Mouse (Mus musculus) C2C12 (cell line): Measurements from ENCODE around the gene Hsp90ab1. TPM values are rescaled to one million over a fixed set of nuclear protein-coding genes. Genes with fewer than 3 reads are reported as not detected.

Experiments used
- H3K27me3 ChIP-seq: one replicate; pipeline ENCODE4 v1.6.1; 2011; ENCODE audit not compliant: control insufficient read depth, insufficient read depth, insufficient read length
- H3K36me3 ChIP-seq: one replicate; pipeline ENCODE4 v1.6.1; 2011; ENCODE audit not compliant: control insufficient read depth, insufficient read depth
- H3K4me3 ChIP-seq: one replicate; pipeline ENCODE4 v1.5.1; 2011; ENCODE audit warnings: mild to moderate bottlenecking, control low read depth; ENCODE audit not compliant: poor library complexity, insufficient read depth, severe bottlenecking
- H3K79me2 ChIP-seq: one replicate; pipeline ENCODE4 v1.6.1; 2011; ENCODE audit not compliant: control insufficient read depth, insufficient read depth
- H3K79me3 ChIP-seq: one replicate; pipeline ENCODE4 v1.6.1; 2011; ENCODE audit warnings: low read depth, control low read depth
- H3ac ChIP-seq: one replicate; pipeline ENCODE3; 2011; ENCODE audit warnings: low read depth; ENCODE audit not compliant: control insufficient read depth, insufficient read length
- CEBPB ChIP-seq: IDR thresholded peaks from one replicate; pipeline ENCODE4 v1.6.1; 2011; ENCODE audit warnings: low read depth, mild to moderate bottlenecking, control low read depth, moderate library complexity
- CTCF ChIP-seq: IDR thresholded peaks from one replicate; pipeline ENCODE4 v1.5.1; 2011; ENCODE audit not compliant: control insufficient read depth, insufficient read depth, insufficient read length
- FOSL1 ChIP-seq: IDR thresholded peaks from one replicate; pipeline ENCODE4 v1.8.0; 2011; ENCODE audit warnings: mild to moderate bottlenecking, low read length; ENCODE audit not compliant: poor library complexity, insufficient read depth, severe bottlenecking
- MAX ChIP-seq: IDR thresholded peaks from one replicate; pipeline ENCODE4 v1.6.1; 2011; ENCODE audit warnings: mild to moderate bottlenecking, control low read depth
- MYOD1 ChIP-seq: IDR thresholded peaks from one replicate; pipeline ENCODE4 v1.6.1; 2011; ENCODE audit warnings: low read depth; ENCODE audit not compliant: control insufficient read depth, insufficient read length
- MYOG ChIP-seq: IDR thresholded peaks from one replicate; pipeline ENCODE4 v1.6.1; 2011; ENCODE audit not compliant: control insufficient read depth, insufficient read length; ENCODE audit errors: extremely low read depth
- USF1 ChIP-seq: IDR thresholded peaks from one replicate; pipeline ENCODE4 v1.6.1; 2011; ENCODE audit warnings: low read depth, mild to moderate bottlenecking, control low read depth, moderate library complexity
- polyA plus RNA-seq: library from polyadenylated mRNA; unstranded; fragments of >200 nt; fragmentation: generic; extraction: Trizol; gene quantifications from one replicate; pipeline ENCODE4 v1.2.1, GENCODE M21; 2012; ENCODE audit warnings: missing spikeins

Hsp90ab1 gene
- polyA plus RNA-seq, 1 experiment, result 2,021 TPM

DNA sequence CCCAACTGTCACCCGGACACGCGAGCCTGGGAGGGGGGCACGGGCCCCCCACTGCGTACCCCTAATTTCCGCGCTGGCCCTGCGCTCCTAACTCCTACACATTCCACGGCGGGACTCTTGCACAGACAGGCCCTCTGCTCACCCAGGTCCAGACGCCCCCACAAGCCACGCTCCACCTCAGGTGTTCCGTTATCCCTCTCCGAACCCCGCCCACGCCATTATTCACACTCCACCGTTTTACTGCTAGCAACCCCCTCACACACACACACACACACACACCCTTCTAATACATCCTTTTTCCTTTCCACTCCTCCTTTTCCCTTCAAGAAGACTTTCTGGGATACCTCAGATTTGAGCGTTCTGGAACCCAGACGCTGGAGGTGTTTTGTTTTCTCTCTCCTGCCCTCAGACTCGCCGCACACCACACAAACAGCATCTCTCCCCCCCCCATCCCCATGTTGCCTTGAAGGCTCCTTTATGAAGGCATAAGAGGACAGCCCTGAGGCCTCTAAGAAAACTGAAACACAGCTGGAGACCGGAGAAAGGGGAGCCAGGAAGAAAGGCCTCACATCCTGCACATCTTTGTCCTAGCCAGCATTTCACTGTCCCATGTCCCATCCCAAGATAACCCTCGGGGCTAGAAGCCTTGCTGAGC lies 22.8 kb upstream of the Hsp90ab1 start:
- no peaks in the 10 kb centered on the region for H3K27me3 ChIP-seq
- TF ChIP-seq MAX (no peak), CTCF (no peak), FOSL1 (no peak), MYOD1 (no peak), CEBPB (no peak), MYOG (no peak), USF1 (no peak)
- peaks cover 45% of the 10 kb centered on the region for H3K79me2 ChIP-seq

DNA sequence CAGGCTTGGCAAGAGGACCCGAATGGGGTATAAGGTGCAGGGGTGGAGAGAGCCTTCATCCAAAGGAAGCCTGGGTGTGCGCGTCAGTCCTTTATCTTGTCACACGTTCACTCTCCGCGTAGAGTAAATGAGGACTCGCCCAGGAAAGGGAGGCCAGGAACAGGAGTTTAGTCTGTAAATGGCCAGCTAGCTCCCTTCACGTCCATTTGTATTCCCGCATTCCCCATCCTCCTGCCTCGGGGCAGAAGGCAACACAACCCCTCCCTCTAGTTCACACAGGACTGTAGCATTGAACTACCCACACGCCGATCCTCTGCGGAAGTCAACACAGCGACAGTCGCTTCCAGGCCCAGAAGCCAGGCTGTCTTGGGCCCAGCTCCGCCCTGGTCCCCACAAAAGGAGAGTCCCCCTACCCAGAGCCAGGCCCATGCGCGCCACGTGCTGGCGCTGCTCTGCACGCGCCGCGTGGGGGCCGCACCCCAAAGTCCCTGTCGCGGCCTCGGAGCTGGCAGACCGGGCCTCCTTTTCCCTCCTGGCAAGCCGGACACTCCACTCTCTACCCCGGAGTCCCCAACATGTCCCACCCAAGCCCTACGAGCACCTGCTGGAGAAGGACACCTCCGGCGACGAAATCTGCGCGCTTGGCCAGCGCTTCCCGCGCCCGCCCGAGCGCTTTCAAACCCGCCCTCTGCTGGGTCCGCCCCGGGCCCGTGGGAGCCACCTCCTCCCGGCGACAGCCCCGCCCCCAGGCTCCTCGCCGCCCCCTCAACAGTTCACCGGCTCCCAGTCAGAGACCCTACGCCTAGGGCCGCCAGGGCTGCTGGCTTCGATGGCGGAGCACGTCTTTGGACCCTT lies 22.0 kb upstream of the Hsp90ab1 start:
- TF ChIP-seq USF1 (no peak), CTCF (no peak), MAX (peak; percentile 93)
- peaks cover 49% of the 10 kb centered on the region for H3K79me3 ChIP-seq
- no peaks in the 10 kb centered on the region for H3K27me3 ChIP-seq
- H3K36me3 ChIP-seq, result peaks cover 16% of the 10 kb centered on the region
- H3ac ChIP-seq, result peak overlapping the region; percentile 81
- H3K79me2 ChIP-seq, result peaks cover 53% of the 10 kb centered on the region
- peak overlapping the region; percentile 69 for H3K4me3 ChIP-seq

More for the DNA sequence above, 22.8 kb upstream of the Hsp90ab1 start:
- Histone ChIP-seq H3K79me3 (peaks cover 43% of the 10 kb centered on the region), H3K4me3 (peak overlapping the region; percentile 69), H3ac (peak overlapping the region; percentile 81), H3K36me3 (peaks cover 8% of the 10 kb centered on the region)

DNA sequence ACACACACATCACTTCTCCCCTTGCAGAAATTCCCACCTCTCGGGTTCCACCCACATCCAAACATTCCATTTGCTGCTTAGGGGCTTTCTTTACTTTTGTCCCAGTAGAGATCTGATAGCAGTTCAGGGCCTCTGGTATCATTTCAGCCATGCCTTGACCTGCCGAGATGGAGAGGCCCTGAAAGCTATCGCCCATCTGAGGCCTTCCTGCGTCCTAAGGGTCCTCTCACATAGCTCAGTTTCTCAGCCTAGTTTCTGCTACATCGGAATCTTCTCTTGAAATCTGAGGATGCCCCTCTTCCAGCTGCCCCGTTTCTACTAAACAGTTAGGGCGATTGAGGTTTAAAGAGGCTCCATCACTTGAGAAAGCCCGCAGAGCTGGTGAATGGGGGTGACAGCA lies 21.1 kb upstream of the Hsp90ab1 start:
- peak overlapping the region; percentile 81 for H3ac ChIP-seq
- peaks cover 55% of the 10 kb centered on the region for H3K79me3 ChIP-seq
- no peaks in the 10 kb centered on the region for H3K27me3 ChIP-seq
- H3K4me3 ChIP-seq, result peak overlapping the region; percentile 69
- TF ChIP-seq CEBPB (no peak), MYOD1 (no peak), MAX (no peak), FOSL1 (no peak), USF1 (no peak), MYOG (no peak), CTCF (no peak)
- H3K79me2 ChIP-seq, result peaks cover 62% of the 10 kb centered on the region
- peaks cover 25% of the 10 kb centered on the region for H3K36me3 ChIP-seq

DNA sequence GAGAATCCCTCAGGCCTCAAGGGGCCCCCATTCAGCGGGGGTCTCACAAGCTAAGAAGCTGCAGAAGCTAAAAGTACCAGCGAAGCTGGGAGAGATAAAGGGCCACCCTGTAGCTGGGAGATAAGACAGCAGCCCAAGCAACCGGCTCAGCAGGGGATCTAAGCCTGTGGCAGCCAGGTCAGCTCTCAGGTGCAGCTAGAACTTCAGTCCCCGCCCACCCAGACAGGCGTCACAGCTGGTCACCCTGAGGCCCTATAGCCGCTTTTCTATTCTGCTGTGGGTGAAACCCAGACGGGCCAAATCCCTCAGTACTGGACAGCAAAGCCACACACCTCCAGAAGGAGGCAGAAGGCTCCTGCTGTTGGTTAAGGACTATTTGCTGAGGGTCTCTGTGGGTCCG lies 20.4 kb upstream of the Hsp90ab1 start:
- Histone ChIP-seq H3ac (peak overlapping the region; percentile 66), H3K27me3 (no peaks in the 10 kb centered on the region), H3K36me3 (peaks cover 32% of the 10 kb centered on the region), H3K4me3 (peak overlapping the region; percentile 69), H3K79me3 (peaks cover 55% of the 10 kb centered on the region), H3K79me2 (peaks cover 69% of the 10 kb centered on the region)
- TF ChIP-seq MYOG, result no peak
- no peak for TF ChIP-seq CEBPB
- TF ChIP-seq FOSL1, result no peak
- no peak for TF ChIP-seq MYOD1
- no peak for TF ChIP-seq MAX
- no peak for TF ChIP-seq CTCF
- TF ChIP-seq USF1, result no peak

DNA sequence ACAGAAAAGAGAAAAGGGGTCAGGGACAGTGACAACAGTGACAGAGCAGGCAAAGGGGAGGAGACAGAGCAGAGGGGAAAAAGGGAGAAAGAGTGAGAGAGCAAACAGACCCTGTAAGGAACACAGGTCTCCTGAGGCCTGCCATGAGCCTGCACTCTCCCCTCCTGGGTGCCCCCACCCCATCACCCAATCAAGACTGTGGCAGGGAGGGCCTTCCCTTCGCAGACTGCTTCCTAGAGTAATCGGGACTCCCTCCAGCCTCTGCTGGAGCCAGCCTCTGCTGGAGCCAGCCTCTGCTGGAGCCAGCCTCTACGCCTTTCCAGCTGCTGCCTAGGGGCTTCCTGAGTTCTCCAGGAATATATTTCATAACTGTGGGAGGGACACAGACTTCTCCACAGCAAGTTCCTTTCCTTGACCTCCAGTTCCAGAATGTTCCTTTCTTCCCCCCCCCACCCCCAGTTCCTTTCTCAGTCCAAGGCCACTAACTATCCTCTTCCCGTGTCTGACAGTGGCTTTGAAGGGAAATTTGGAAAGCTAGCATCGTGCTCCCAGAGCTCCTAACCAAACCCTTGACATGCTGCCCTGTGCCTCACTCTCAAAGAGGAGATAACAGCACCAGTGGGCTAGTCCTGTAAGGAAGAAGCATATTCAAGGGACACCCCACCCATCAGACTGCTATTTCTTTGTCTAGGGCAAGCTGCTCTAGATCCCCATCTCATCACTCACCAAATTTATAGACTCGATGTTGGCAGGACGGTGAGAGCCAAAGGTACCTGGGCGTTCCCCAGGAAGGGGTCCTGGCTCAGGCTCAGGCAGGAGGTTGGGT lies 19.7 kb upstream of the Hsp90ab1 start:
- Histone ChIP-seq H3K4me3 (no peak overlapping the region), H3K79me3 (peaks cover 55% of the 10 kb centered on the region), H3ac (peak overlapping the region; percentile 39), H3K36me3 (peaks cover 39% of the 10 kb centered on the region), H3K79me2 (peaks cover 75% of the 10 kb centered on the region), H3K27me3 (no peaks in the 10 kb centered on the region)
- TF ChIP-seq MAX (no peak), CTCF (no peak), FOSL1 (no peak), CEBPB (no peak), MYOG (no peak), MYOD1 (no peak), USF1 (no peak)
